Mouse (Mus musculus): Measurements from ENCODE around the gene Aoc3. TPM values are rescaled to one million over a fixed set of nuclear protein-coding genes. Genes with fewer than 3 reads are reported as not detected.
"Not testable (repeated sequence)": the region's sequence is repeated elsewhere in the genome, so short reads cannot be mapped to it uniquely, and the experiment has no call there.

The Aoc3 gene
- polyA plus RNA-seq, 1 experiment from 2014 or later: 0.14 TPM

DNA sequence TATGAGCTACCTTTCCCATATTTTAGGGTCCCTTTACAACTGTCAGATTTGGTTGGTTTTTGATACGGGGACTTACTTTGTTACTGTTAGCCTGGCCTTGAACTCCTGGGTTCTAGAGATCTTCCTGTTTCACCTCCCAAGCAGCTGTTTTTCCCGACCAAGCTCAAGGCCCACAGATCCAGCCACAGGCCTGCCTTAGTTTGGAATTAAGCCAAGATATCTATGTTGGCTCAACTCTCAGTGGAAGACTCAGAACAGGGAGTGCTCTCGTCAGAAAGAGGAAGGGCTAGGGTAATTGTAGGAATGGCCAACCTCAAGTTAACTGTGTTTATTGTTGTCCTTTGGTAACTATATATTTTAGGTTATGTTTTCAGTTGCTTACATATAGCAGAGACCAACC, 18.3 kb upstream of the Aoc3 start:
- Histone ChIP-seq H3K36me3 (no peaks in the 10 kb centered on the region), H3K4me2 (no peak overlapping the region), H3K4me1 (replicated peaks) (peaks cover 8% of the 10 kb centered on the region), H3K9ac (no peak overlapping the region), H3K9me3 (no peaks in the 10 kb centered on the region), H3K27me3 (0 out of 2 replicates have a peak, but pooled peaks cover 2% of the 10 kb centered on the region), H3K4me3 (no peak overlapping the region), H3K27ac (replicated peaks) (no peak overlapping the region)
- no peak for ATAC-seq (ENCODE audit: low FRiP score, low read depth)
- 72% methylated on average over 3 of the region's 3 CpGs for WGBS

DNA sequence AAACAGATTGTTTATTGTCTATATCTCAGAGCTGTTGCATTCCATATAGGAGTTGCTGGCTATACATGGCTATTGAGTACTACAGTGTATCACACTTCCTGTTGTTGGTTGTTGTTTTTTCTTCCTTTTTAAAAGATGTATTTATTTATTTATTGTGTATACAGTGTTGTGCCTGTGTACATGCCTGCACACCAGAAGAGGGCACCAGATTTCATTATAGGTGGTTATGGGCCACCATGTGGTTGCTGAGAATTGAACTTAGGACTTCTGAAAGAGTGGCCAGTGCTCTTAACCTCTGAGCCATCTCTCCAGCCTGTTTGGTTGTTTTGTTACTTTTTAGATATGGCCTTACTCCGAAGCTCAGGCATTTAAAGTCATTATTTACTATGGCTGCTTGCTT, 15.8 kb upstream of the Aoc3 start:
- 100% methylated on average over 1 of the region's 1 CpGs for WGBS
- no peak overlapping the region for H3K9ac ChIP-seq

DNA sequence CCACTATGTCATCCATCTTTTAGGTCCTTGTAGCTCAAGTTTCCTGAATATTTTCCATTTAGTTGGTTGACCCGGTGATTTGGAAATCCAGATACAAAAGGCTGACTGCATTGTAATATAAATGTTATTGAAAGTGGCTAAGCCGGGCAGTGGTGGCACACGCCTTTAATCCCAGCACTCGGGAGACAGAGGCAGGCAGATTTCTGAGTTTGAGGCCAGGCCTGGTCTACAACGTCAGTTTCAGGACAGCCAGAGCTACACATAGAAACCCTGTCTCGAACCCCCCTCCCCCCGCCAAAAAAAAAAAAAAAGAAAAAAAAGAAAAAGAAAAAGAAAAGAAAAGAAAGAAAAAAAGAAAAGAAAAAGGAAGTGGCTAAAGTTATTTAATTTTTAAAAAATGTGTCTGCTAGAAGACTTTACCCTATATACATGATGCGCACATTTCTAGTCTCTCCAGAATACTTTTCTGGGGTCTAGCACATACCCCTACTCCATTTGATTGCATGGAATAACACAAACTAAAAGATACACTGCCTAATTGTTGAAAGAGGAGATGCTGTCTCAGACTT, 15.2 kb upstream of the Aoc3 start:
- 84% methylated on average over 8 of the region's 8 CpGs for WGBS
- Histone ChIP-seq H3K4me1 (replicated peaks) (peaks cover 18% of the 10 kb centered on the region), H3K36me3 (peaks cover 15% of the 10 kb centered on the region), H3K9ac (peak overlapping the region; percentile 90), H3K27ac (replicated peaks) (peak overlapping the region; percentile 87), H3K9me3 (no peaks in the 10 kb centered on the region), H3K27me3 (no peaks in the 10 kb centered on the region), H3K4me2 (peak overlapping the region; percentile 96), H3K4me3 (peak overlapping the region; percentile 96)
- ATAC-seq (ENCODE audit: low FRiP score, low read depth): no peak

More for the DNA sequence above, 15.8 kb upstream of the Aoc3 start:
- Histone ChIP-seq H3K27me3 (no peaks in the 10 kb centered on the region), H3K4me2 (no peak overlapping the region), H3K9me3 (no peaks in the 10 kb centered on the region), H3K4me1 (replicated peaks) (peaks cover 18% of the 10 kb centered on the region), H3K36me3 (peaks cover 9% of the 10 kb centered on the region), H3K4me3 (no peak overlapping the region), H3K27ac (replicated peaks) (no peak overlapping the region)
- no peak for ATAC-seq (ENCODE audit: low FRiP score, low read depth)

DNA sequence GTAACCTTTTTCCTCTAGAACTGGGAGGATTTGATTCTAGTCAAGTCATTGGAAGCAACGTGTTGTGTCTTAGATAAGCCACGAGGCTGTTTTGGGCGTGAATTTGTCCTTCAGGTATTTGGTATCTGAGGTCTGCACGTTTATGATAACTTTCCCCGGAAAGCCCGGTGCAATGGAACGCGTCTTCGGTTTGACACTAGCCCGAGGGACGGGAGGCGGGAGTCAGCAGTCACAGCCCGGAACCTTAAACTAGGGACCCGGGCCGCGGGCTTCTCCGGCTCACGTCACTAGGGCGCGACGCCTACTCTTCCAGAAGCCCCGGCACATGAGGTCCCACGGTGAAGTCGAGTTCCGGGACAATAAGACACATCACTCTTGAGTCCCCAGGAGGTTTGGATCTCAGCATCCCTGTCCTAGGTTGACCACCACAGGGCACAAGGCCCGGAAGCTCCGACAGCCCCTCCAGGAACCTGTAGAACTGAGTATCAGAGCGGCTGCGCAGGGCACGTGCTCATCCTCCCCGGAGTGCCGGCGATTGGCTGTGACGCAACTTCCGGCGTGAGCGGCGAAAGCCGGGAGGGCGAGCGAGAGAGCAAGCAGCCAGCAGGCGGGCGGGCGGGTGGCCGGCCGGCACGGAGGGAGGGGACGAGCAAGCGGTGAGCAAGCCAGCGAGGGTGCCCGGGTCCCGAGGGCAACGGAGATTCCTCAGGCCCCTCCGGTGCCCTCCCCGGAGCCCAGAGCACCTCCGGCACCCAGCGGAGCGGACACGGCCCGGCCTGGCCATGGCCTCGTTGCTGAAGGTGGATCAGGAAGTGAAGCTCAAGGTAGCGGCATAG, 14.5 kb upstream of the Aoc3 start, which contains the start of gene Psme3:
Gene Psme3, plus strand, starts transcription at position 549 of the 836 bp plus-strand sequence.
- under 1% methylated on average over 57 of the region's 62 CpGs for WGBS
- ATAC-seq (ENCODE audit: low FRiP score, low read depth): peak; percentile 95

DNA sequence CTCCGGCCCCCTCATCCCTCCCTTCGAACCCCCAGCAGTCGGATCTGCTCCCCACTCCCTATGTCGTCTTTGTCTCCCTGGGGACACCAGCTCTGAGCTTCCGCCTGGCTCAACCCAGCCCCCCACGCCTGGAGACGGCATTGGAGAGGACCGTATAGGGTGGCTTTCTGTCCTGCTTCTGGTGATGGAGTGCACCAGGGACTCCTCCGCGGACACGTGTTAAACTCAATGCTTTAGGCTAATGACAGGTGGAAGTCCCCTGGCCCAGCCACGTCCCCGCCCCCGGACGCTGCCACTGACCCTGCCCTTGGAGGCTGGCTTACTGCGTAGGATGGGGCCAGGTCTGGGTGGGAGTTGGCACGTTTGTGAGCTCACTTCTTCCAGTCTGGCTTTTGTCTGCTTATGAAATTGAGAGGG, 13.9 kb upstream of the Aoc3 start:
- under 1% methylated on average over 17 of the region's 17 CpGs for WGBS

More for the DNA sequence above, 14.5 kb upstream of the Aoc3 start, which contains the start of gene Psme3:
- no peaks in the 10 kb centered on the region for H3K27me3 ChIP-seq
- peak within 1 kb of the TSS; percentile 96 for H3K4me2 ChIP-seq
- H3K9me3 ChIP-seq: no peaks in the 10 kb centered on the region
- H3K36me3 ChIP-seq: peaks cover 22% of the 10 kb centered on the region
- peak within 1 kb of the TSS; percentile 87 for H3K27ac ChIP-seq (replicated peaks)
- peak within 1 kb of the TSS; percentile 96 for H3K4me3 ChIP-seq
- H3K4me1 ChIP-seq (replicated peaks): peaks cover 18% of the 10 kb centered on the region
- H3K9ac ChIP-seq: peak within 1 kb of the TSS; percentile 90

DNA sequence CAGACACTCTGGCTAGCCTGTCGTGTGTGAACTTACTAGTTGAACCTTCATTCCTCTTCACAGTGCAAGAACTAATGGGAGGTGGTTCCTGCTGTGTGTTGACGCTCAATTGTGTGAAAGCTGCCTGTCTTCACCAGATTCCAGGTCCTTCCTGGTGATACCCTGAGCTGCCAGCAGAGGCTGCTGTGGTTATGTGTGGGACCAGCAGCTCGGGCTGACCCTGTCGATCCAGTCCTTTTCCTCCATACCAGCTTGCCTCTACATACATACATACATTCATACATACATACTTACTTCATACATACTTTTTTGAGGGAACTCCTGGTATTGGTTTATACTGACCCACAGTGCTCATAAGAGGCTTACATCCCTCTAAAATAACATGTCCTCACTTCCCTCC, 6.8 kb upstream of the Aoc3 start:
- H3K4me3 ChIP-seq: no peak overlapping the region

More for the DNA sequence above, 13.9 kb upstream of the Aoc3 start:
- Histone ChIP-seq H3K27me3 (no peaks in the 10 kb centered on the region), H3K4me3 (peak overlapping the region; percentile 96), H3K4me1 (replicated peaks) (peaks cover 18% of the 10 kb centered on the region), H3K27ac (replicated peaks) (peak overlapping the region; percentile 87), H3K4me2 (peak overlapping the region; percentile 96), H3K9me3 (no peaks in the 10 kb centered on the region), H3K36me3 (peaks cover 29% of the 10 kb centered on the region), H3K9ac (peak overlapping the region; percentile 90)
- ATAC-seq (ENCODE audit: low FRiP score, low read depth): peak; percentile 32; the same call in 1 of the 2 replicates

DNA sequence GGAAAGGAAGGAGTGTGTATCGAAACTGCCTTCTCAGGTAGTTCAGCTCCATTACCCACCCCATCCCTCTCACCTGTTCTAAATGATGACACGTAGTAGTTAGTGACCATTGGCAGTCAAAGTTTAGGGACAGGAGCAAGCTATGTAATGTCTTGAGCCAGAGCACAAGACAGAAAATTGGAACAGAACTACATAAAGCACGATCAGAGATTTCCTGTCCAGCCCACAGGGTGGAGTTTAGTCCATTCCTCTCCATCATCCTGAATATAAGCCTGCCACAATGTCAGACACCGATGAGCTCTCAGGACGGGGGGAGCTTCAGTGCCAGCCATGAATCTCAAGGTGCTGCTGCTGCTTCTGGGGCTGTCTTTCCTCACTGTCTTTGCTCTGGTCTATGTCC, 5.6 kb upstream of the Aoc3 start, which contains the start of gene Aoc2:
Gene Aoc2, plus strand, starts transcription at position 301 of the 400 bp plus-strand sequence.
- 92% methylated on average over 5 of the region's 5 CpGs for WGBS
- Histone ChIP-seq H3K4me1 (replicated peaks) (no peaks in the 10 kb centered on the region), H3K4me2 (no peak within 1 kb of the TSS), H3K36me3 (peaks cover 48% of the 10 kb centered on the region), H3K27ac (replicated peaks) (no peak within 1 kb of the TSS), H3K27me3 (no peaks in the 10 kb centered on the region), H3K9me3 (no peaks in the 10 kb centered on the region), H3K4me3 (no peak within 1 kb of the TSS), H3K9ac (no peak within 1 kb of the TSS)
- no peak for ATAC-seq (ENCODE audit: low FRiP score, low read depth)

More for the DNA sequence above, 6.8 kb upstream of the Aoc3 start:
- no peak overlapping the region for H3K27ac ChIP-seq (replicated peaks)
- H3K4me1 ChIP-seq (replicated peaks): no peaks in the 10 kb centered on the region
- H3K9me3 ChIP-seq: no peaks in the 10 kb centered on the region
- H3K36me3 ChIP-seq: peaks cover 59% of the 10 kb centered on the region
- H3K4me2 ChIP-seq: no peak overlapping the region
- no peak overlapping the region for H3K9ac ChIP-seq
- WGBS: 14% methylated on average over 4 of the region's 4 CpGs
- no peak; the same call in 1 of the 2 replicates for ATAC-seq (ENCODE audit: low FRiP score, low read depth)
- H3K27me3 ChIP-seq: no peaks in the 10 kb centered on the region

DNA sequence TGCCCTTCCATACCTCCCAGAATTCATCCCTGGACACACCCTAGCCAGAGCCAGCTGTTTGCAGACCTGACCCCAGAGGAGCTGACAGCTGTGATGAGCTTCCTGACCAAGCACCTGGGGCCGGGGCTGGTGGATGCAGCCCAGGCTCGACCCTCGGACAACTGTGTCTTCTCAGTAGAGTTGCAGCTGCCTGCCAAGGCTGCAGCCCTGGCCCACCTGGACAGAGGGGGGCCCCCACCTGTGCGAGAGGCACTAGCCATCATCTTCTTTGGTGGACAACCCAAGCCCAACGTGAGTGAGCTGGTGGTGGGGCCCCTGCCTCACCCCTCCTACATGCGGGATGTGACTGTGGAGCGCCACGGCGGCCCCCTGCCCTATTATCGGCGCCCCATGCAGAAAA, 5.2 kb upstream of the Aoc3 start:
- H3K4me1 ChIP-seq (replicated peaks); H3K27ac ChIP-seq (replicated peaks); ATAC-seq (ENCODE audit: low FRiP score, low read depth); H3K9ac ChIP-seq; H3K27me3 ChIP-seq; H3K4me2 ChIP-seq; H3K9me3 ChIP-seq; H3K4me3 ChIP-seq: not testable (repeated sequence)
- peaks cover 44% of the 10 kb centered on the region for H3K36me3 ChIP-seq
- WGBS: 97% methylated on average over 11 of the region's 11 CpGs

DNA sequence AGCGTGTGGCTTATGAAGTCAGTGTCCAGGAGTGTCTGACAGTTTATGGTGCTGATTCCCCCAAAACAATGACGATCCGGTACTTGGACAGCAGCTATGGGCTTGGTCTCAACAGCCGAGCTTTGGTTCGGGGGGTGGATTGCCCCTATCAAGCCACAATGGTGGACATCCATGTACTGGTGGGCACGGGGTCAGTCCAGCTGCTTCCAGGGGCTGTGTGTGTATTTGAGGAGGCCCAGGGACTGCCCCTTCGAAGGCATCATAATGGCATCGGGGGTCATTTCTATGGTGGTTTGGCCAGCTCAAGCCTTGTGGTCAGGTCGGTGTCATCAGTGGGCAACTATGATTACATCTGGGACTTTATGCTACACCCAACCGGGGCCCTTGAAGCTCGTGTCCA, 4.3 kb upstream of the Aoc3 start:
- Histone ChIP-seq H3K4me3 (no peak overlapping the region), H3K9ac (no peak overlapping the region), H3K27ac (replicated peaks) (no peak overlapping the region), H3K9me3 (no peaks in the 10 kb centered on the region), H3K36me3 (peaks cover 34% of the 10 kb centered on the region), H3K27me3 (no peaks in the 10 kb centered on the region), H3K4me2 (no peak overlapping the region), H3K4me1 (replicated peaks) (no peaks in the 10 kb centered on the region)
- 87% methylated on average over 11 of the region's 11 CpGs for WGBS
- ATAC-seq (ENCODE audit: low FRiP score, low read depth): no peak

DNA sequence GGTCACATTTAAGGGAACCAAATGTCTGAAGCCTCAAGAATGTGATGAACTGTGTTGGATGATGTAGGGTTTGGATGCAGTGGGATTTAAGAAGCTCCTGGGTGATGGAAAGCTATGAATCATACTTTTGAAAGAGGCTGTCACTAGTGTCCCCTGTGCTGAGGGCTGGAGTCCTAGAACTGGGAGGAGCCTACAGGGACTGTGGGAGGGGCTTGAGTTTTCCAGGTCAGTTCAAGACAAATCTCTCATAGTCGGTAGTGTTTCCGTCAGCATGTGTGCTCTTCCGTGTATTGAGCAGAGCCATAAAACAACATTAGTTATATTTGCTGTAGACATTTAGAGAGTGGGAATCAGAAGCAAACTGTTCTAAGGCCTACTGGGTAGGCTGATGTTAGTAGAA, 3.1 kb upstream of the Aoc3 start:
- WGBS: 43% methylated on average over 3 of the region's 3 CpGs
- Histone ChIP-seq H3K36me3 (peaks cover 22% of the 10 kb centered on the region), H3K9ac (no peak overlapping the region), H3K9me3 (no peaks in the 10 kb centered on the region), H3K27me3 (no peaks in the 10 kb centered on the region), H3K4me1 (replicated peaks) (no peaks in the 10 kb centered on the region), H3K4me2 (no peak overlapping the region), H3K4me3 (no peak overlapping the region), H3K27ac (replicated peaks) (no peak overlapping the region)
- ATAC-seq (ENCODE audit: low FRiP score, low read depth): no peak

DNA sequence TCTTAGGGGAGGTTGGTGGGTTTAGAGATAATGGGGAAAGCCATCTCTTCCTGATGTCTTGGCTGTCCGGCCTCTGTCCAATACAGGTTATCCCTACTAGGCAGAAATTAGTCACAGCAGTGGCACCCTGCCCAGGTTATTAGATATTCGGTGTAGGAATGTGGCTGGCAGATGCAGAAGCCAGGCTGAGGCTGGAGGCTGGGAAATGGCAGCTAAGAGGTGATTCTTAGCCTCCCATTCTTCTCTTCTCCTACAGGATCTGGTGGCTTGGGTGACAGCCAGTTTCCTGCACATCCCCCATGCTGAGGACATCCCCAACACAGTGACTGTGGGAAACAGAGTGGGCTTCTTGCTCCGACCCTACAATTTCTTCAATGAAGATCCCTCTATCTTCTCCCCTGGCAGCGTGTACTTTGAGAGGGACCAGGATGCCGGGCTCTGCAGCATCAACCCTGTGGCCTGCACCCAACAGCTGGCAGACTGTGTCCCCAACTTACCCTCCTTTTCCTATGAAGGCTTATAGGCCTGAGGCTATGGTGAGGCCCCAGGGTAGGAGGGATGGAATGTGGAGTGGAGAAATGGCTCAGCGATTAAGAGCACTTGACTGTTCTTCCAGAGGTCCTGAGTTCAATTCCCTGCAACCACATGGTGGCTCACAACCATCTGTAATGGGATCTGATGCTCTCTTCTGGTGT, 1.3 kb upstream of the Aoc3 start:
- peaks cover 6% of the 10 kb centered on the region for H3K36me3 ChIP-seq
- H3K27ac ChIP-seq (replicated peaks): no peak overlapping the region
- H3K27me3 ChIP-seq: no peaks in the 10 kb centered on the region
- WGBS: 81% methylated on average over 6 of the region's 6 CpGs
- H3K4me3 ChIP-seq: no peak overlapping the region
- H3K4me1 ChIP-seq (replicated peaks): no peaks in the 10 kb centered on the region
- no peak overlapping the region for H3K9ac ChIP-seq
- no peaks in the 10 kb centered on the region for H3K9me3 ChIP-seq
- no peak for ATAC-seq (ENCODE audit: low FRiP score, low read depth)
- H3K4me2 ChIP-seq: no peak overlapping the region

DNA sequence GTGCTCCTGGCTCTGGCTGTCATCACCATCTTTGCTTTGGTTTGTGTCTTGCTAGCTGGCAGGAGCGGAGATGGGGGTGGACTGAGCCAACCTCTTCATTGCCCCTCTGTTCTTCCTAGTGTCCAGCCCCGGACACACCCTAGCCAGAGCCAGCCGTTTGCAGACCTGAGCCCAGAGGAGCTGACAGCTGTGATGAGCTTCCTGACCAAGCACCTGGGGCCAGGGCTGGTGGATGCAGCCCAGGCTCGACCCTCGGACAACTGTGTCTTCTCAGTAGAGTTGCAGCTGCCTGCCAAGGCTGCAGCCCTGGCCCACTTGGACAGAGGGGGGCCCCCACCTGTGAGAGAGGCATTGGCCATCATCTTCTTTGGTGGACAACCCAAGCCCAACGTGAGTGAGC, 556 bp downstream of the Aoc3 start:
- H3K9me3 ChIP-seq; H3K4me2 ChIP-seq; H3K4me1 ChIP-seq (replicated peaks); H3K4me3 ChIP-seq; H3K27ac ChIP-seq (replicated peaks); H3K9ac ChIP-seq; ATAC-seq (ENCODE audit: low FRiP score, low read depth); H3K36me3 ChIP-seq; H3K27me3 ChIP-seq: not testable (repeated sequence)
- WGBS: 80% methylated on average over 6 of the region's 6 CpGs

Measured in hindbrain, embryonic 15.5 days (tissue).